Mouse (Mus musculus): ENCODE data around the gene Zfp933. TPM values are rescaled to one million over a fixed set of nuclear protein-coding genes. Genes with fewer than 3 reads are reported as not detected.
"Not testable (repeated sequence)": the region's sequence is repeated elsewhere in the genome, so short reads cannot be mapped to it uniquely, and the experiment has no call there.

Gene Zfp933
- polyA plus RNA-seq, 1 experiment from 2014 or later = 1.5 TPM

DNA sequence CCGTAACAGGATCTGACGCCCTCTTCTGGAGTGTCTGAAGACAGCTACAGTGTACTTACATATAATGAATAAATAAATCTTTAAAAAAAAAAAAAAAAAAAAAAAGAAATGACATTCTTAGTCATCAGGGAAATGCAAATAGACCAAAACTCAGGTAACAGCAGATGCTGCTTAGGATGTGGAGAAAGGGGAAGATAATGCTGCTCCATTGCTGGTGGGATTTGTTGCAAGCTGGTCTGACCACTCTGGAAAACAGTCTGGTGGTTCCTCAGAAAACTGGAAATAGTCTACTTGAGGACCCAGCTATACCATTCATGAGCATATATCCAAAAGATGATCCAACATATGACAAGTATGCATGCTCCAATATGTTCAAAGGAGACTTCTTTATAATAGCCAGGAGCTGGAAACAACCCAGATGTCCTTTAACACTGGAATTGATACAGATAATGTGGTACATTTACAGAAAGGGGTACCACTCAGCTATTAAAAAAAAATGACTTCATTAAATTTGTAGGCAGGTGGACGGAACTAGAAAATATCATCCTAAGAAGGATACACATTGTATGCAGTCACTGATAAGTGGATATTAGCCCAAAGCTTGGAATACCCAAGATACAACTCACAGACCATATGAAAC, 54.0 kb downstream of the Zfp933 start:
- not testable (repeated sequence) for H3K4me1 ChIP-seq (ENCODE audit: control insufficient read depth, low read depth, low read length); H3K9ac ChIP-seq (ENCODE audit: low read depth, low read length); H3K27ac ChIP-seq (ENCODE audit: low read length); H3K4me3 ChIP-seq (ENCODE audit: low read depth, low read length); H3K9me3 ChIP-seq (replicated peaks; ENCODE audit: control insufficient read depth, low read length); H3K36me3 ChIP-seq (ENCODE audit: control insufficient read depth, insufficient read depth); H3K4me2 ChIP-seq (ENCODE audit: low read depth, low read length); ATAC-seq (ENCODE audit: low read depth); H3K27me3 ChIP-seq (ENCODE audit: control insufficient read depth, insufficient read depth, low read depth, low read length)
- WGBS (ENCODE audit: insufficient replicate concordance) = 83% methylated on average over 1 of the region's 3 CpGs

DNA sequence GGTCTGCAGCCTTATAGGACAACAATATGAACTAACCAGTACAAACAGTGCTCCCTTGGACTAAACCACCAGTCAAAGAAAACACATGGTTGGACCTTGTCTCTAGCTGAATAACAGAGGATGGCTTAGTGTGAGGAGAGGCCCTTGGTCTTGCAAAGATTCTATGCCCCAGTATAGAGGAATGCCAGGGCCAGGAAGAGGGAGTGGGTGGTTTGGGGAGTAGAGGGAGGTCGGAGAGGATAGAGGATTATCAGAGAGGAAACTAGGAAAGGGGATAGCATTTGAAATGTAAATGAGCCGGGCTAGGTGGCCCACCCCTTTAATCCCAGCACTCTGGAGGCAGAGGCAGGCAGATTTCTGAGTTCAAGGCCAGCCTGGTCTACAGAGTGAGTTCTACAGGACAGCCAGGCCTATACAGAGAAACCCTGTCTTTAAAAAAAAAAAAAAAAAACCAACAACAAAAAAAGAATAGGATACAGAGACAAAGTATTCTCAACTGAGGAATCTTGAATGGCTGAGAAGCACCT, 54.7 kb downstream of the Zfp933 start:
- not testable (repeated sequence) for H3K4me3 ChIP-seq (ENCODE audit: low read depth, low read length); H3K4me1 ChIP-seq (ENCODE audit: control insufficient read depth, low read depth, low read length); ATAC-seq (ENCODE audit: low read depth); H3K36me3 ChIP-seq (ENCODE audit: control insufficient read depth, insufficient read depth); H3K9ac ChIP-seq (ENCODE audit: low read depth, low read length); H3K4me2 ChIP-seq (ENCODE audit: low read depth, low read length); H3K27me3 ChIP-seq (ENCODE audit: control insufficient read depth, insufficient read depth, low read depth, low read length); H3K27ac ChIP-seq (ENCODE audit: low read length); H3K9me3 ChIP-seq (replicated peaks; ENCODE audit: control insufficient read depth, low read length)
- WGBS (ENCODE audit: insufficient replicate concordance) = 52% methylated on average over 2 of the region's 2 CpGs

DNA sequence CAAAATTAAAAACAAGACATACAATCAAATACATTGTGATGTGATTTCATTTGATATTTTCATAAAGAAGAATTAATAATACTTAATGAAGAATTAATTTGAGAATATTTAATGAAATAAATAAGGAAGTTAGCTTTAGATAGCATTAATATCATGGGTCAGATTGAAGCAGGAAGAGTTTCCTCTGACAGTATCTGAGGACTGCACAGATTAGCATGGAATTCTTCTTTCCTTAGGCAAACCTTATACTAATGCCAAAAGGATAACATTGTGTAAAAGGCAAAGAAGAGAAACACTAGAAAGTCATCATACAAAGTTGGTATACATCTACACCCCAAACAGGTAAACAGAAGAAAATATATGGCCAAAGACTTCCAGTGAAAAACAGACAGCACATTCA, 56.4 kb downstream of the Zfp933 start:
- not testable (repeated sequence) for H3K27ac ChIP-seq (ENCODE audit: low read length); ATAC-seq (ENCODE audit: low read depth); H3K9ac ChIP-seq (ENCODE audit: low read depth, low read length); H3K27me3 ChIP-seq (ENCODE audit: control insufficient read depth, insufficient read depth, low read depth, low read length); H3K9me3 ChIP-seq (replicated peaks; ENCODE audit: control insufficient read depth, low read length); H3K36me3 ChIP-seq (ENCODE audit: control insufficient read depth, insufficient read depth); H3K4me3 ChIP-seq (ENCODE audit: low read depth, low read length); H3K4me1 ChIP-seq (ENCODE audit: control insufficient read depth, low read depth, low read length); H3K4me2 ChIP-seq (ENCODE audit: low read depth, low read length)

Other genes with a start within 250 kb of the Zfp933 start
- gene Zfp979, start 205.9 kb downstream of the Zfp933 start, polyA plus RNA-seq (2015; fragmentation: Nextera tagmentation; extraction: Ambion mirVana) = 1.1 and 1.6 TPM in 2 replicates
- gene Zfp534, start 145.8 kb downstream of the Zfp933 start, polyA plus RNA-seq (2015; fragmentation: Nextera tagmentation; extraction: Ambion mirVana) = not detected in 2 replicates
- gene Zfp984, start 38.6 kb downstream of the Zfp933 start, polyA plus RNA-seq (2015; fragmentation: Nextera tagmentation; extraction: Ambion mirVana) = 3.2 and 3.4 TPM in 2 replicates
- gene Miip, start 20.4 kb upstream of the Zfp933 start, polyA plus RNA-seq (2015; fragmentation: Nextera tagmentation; extraction: Ambion mirVana) = 26.9 and 29.4 TPM in 2 replicates
- 1.8 and 2.0 TPM in 2 replicates for gene Fv1, start 20.6 kb upstream of the Zfp933 start, polyA plus RNA-seq (2015; fragmentation: Nextera tagmentation; extraction: Ambion mirVana)
- gene Mfn2, start 56.3 kb upstream of the Zfp933 start, polyA plus RNA-seq (2015; fragmentation: Nextera tagmentation; extraction: Ambion mirVana) = 15.9 and 16.2 TPM in 2 replicates
- gene Plod1, start 88.4 kb upstream of the Zfp933 start, polyA plus RNA-seq (2015; fragmentation: Nextera tagmentation; extraction: Ambion mirVana) = 28.8 and 30.7 TPM in 2 replicates
- gene 2510039O18Rik, start 92.5 kb upstream of the Zfp933 start, polyA plus RNA-seq (2015; fragmentation: Nextera tagmentation; extraction: Ambion mirVana) = 4.0 and 5.8 TPM in 2 replicates
- not detected in 2 replicates for gene Nppb, start 137.4 kb upstream of the Zfp933 start, polyA plus RNA-seq (2015; fragmentation: Nextera tagmentation; extraction: Ambion mirVana)
- gene Nppa, start 152.4 kb upstream of the Zfp933 start, polyA plus RNA-seq (2015; fragmentation: Nextera tagmentation; extraction: Ambion mirVana) = not detected in 2 replicates
- 1.4 and 1.8 TPM in 2 replicates for gene Clcn6, start 190.5 kb upstream of the Zfp933 start, polyA plus RNA-seq (2015; fragmentation: Nextera tagmentation; extraction: Ambion mirVana)
- 10.9 and 11.9 TPM in 2 replicates for gene Mthfr, start 190.7 kb upstream of the Zfp933 start, polyA plus RNA-seq (2015; fragmentation: Nextera tagmentation; extraction: Ambion mirVana)
- gene Agtrap, start 239.7 kb upstream of the Zfp933 start, polyA plus RNA-seq (2015; fragmentation: Nextera tagmentation; extraction: Ambion mirVana) = 9.2 and 9.4 TPM in 2 replicates

Data from liver, embryonic 16.5 days (tissue).